Mouse (Mus musculus) liver, postnatal 0 days (tissue): ENCODE results near the gene Ebi3. TPM values are rescaled to one million over a fixed set of nuclear protein-coding genes. Genes with fewer than 3 reads are reported as not detected.
A peak's percentile ranks its signal among the peaks of the same experiment; 100 is the strongest.

Experiments used
- ATAC-seq: fragments of 200-750 bp; cut with Nextera tagmentation; 2 replicates; pipeline ENCODE4 v1.8.0; 2017; ENCODE audit warnings: mild to moderate bottlenecking, moderate library complexity
- DNase-seq: peaks from one replicate; pipeline ENCODE4 v3.0.0-alpha.2; 2016
- H3K27ac ChIP-seq: fragments of 300-500 bp; sonication (generic); 2 replicates; pipeline ENCODE4 v1.5.1; 2014; ENCODE audit warnings: antibody characterized with exemption, moderate library complexity, mild to moderate bottlenecking, low read depth
- H3K27me3 ChIP-seq: fragments of 300-500 bp; sonication (generic); 2 replicates; pipeline ENCODE4 v1.6.1; 2014; ENCODE audit warnings: low read length, control low read depth, mixed read lengths; ENCODE audit not compliant: insufficient read depth
- H3K36me3 ChIP-seq: fragments of 300-500 bp; sonication (generic); replicated peaks from 2 replicates; pipeline ENCODE4 v1.6.1; 2014; ENCODE audit warnings: mild to moderate bottlenecking, control low read depth, low read length, moderate library complexity, mixed read lengths; ENCODE audit not compliant: insufficient read depth
- H3K4me1 ChIP-seq: fragments of 300-500 bp; sonication (generic); 2 replicates; pipeline ENCODE4 v1.6.1; 2014; ENCODE audit warnings: antibody characterized with exemption, mild to moderate bottlenecking, control low read depth; ENCODE audit not compliant: insufficient read depth
- H3K4me2 ChIP-seq: fragments of 300-500 bp; sonication (generic); 2 replicates; pipeline ENCODE4 v1.6.1; 2014; ENCODE audit warnings: low read depth, mild to moderate bottlenecking, low read length, moderate library complexity, mixed read lengths
- H3K4me3 ChIP-seq: fragments of 300-500 bp; sonication (generic); 2 replicates; pipeline ENCODE4 v1.5.1; 2014; ENCODE audit warnings: low read depth, low read length
- H3K9ac ChIP-seq: fragments of 300-500 bp; sonication (generic); replicated peaks from 2 replicates; pipeline ENCODE4 v1.6.1; 2014; ENCODE audit warnings: mild to moderate bottlenecking, moderate library complexity
- H3K9me3 ChIP-seq: fragments of 300-500 bp; sonication (generic); 2 replicates; pipeline ENCODE4 v1.6.1; 2016; ENCODE audit warnings: mild to moderate bottlenecking, control low read depth, low read length, mixed read lengths
- CTCF ChIP-seq: sonication (generic); IDR thresholded peaks from 2 replicates; pipeline ENCODE4 v1.5.1; 2016; ENCODE audit warnings: antibody characterized with exemption, low read depth
- EP300 ChIP-seq: IDR thresholded peaks from 2 replicates; pipeline ENCODE4 v1.6.1; 2016; ENCODE audit warnings: antibody characterized with exemption, low read depth, mild to moderate bottlenecking
- WGBS: fragments of 180-500 bp; shearing (Covaris S2); extraction: QIAGEN DNeasy Blood & Tissue Kit; methylation state at CpG from one replicate; pipeline ENCODE4 v1.1.7; 2014; ENCODE audit not compliant: insufficient replicate concordance; 5-methylcytosine and 5-hydroxymethylcytosine counted together
- polyA plus RNA-seq: library from polyadenylated mRNA; unstranded; fragments of >200 nt; fragmentation: Nextera tagmentation; extraction: Ambion mirVana; gene quantifications from 2 replicates; pipeline ENCODE4 v1.2.1, GENCODE M21; 2015

Gene Ebi3
- polyA plus RNA-seq, 1 experiment from 2014 or later = 10.0 TPM

- Histone ChIP-seq H3K27ac (no peak overlapping the region), H3K4me2 (no peak overlapping the region), H3K27me3 (0 out of 2 replicates have a peak, but pooled peaks cover 4% of the 10 kb centered on the region), H3K9ac (no peak overlapping the region), H3K4me1 (peaks cover 10% of the 10 kb centered on the region), H3K4me3 (no peak overlapping the region), H3K9me3 (no peaks in the 10 kb centered on the region), H3K36me3 (0 out of 2 replicates have a peak, but pooled peaks cover 3% of the 10 kb centered on the region)
- TF ChIP-seq EP300 (no peak), CTCF (no peak)
- 44% methylated on average over 3 of the region's 3 CpGs for WGBS
- ATAC-seq = no peak
- no peak for DNase-seq
Measured at GRCm38 (mm10) chr17:56003000-56003399, 50.6 kb downstream of the Ebi3 start.

- H3K4me2 ChIP-seq = peak within 1 kb of the TSS; percentile 47
- 35% methylated on average over 13 of the region's 13 CpGs for WGBS
- ATAC-seq (peak; percentile 18), DNase-seq (peak; percentile 60)
- H3K9me3 ChIP-seq = no peaks in the 10 kb centered on the region
- TF ChIP-seq CTCF (no peak), EP300 (no peak)
- 0 out of 2 replicates have a peak, but pooled peaks cover 4% of the 10 kb centered on the region for H3K27me3 ChIP-seq
- peak within 1 kb of the TSS; percentile 32 for H3K4me3 ChIP-seq
- peaks cover 24% of the 10 kb centered on the region for H3K4me1 ChIP-seq
- H3K36me3 ChIP-seq = no peaks in the 10 kb centered on the region
- peak within 1 kb of the TSS; percentile 42 for H3K9ac ChIP-seq
- peak within 1 kb of the TSS; percentile 65 for H3K27ac ChIP-seq
Measured at GRCm38 (mm10) chr17:56005415-56006061, 53.1 kb downstream of the Ebi3 start, which contains the start of the genes Stap2 and Mpnd. Stap2 (minus strand) TSS chr17:56005584. Mpnd (plus strand) TSS chr17:56005711.

Other genes starting within 250 kb of the Ebi3 start
- gene Pot1b, start 240.0 kb upstream of the Ebi3 start, polyA plus RNA-seq = 2.1 and 3.1 TPM in 2 replicates
- gene Adgre4, start 202.7 kb upstream of the Ebi3 start, polyA plus RNA-seq = 3.1 and 3.3 TPM in 2 replicates
- gene Zfp119a, start 73.7 kb upstream of the Ebi3 start, polyA plus RNA-seq = 3.0 and 4.5 TPM in 2 replicates
- 4.9 and 5.5 TPM in 2 replicates for gene Zfp959, start 60.5 kb upstream of the Ebi3 start, polyA plus RNA-seq
- 3.8 and 4.4 TPM in 2 replicates for gene Zfp119b, start 3.1 kb upstream of the Ebi3 start, polyA plus RNA-seq
- gene Yju2, start 6.5 kb downstream of the Ebi3 start, polyA plus RNA-seq = 6.3 and 7.1 TPM in 2 replicates
- 0.26 and 0.34 TPM in 2 replicates for gene Shd, start 17.8 kb downstream of the Ebi3 start, polyA plus RNA-seq
- not detected in 2 replicates for gene Fsd1, start 33.9 kb downstream of the Ebi3 start, polyA plus RNA-seq
- gene Stap2, start 52.9 kb downstream of the Ebi3 start, polyA plus RNA-seq = 14.3 and 16.8 TPM in 2 replicates
- gene Mpnd, start 53.1 kb downstream of the Ebi3 start, polyA plus RNA-seq = 17.5 and 23.9 TPM in 2 replicates
- 35.9 and 37.1 TPM in 2 replicates for gene Sh3gl1, start 84.0 kb downstream of the Ebi3 start, polyA plus RNA-seq
- 4.9 and 6.5 TPM in 2 replicates for gene Chaf1a, start 87.8 kb downstream of the Ebi3 start, polyA plus RNA-seq
- gene Ubxn6, start 122.4 kb downstream of the Ebi3 start, polyA plus RNA-seq = 19.1 and 20.5 TPM in 2 replicates
- gene Hdgfl2, start 127.0 kb downstream of the Ebi3 start, polyA plus RNA-seq = 24.8 and 27.7 TPM in 2 replicates
- 0.12 and 0.24 TPM in 2 replicates for gene Plin4, start 157.2 kb downstream of the Ebi3 start, polyA plus RNA-seq
- gene Plin5, start 165.0 kb downstream of the Ebi3 start, polyA plus RNA-seq = 57.3 and 58.4 TPM in 2 replicates
- 256 and 269 TPM in 2 replicates for gene Lrg1, start 169.4 kb downstream of the Ebi3 start, polyA plus RNA-seq
- 0.56 and 0.62 TPM in 2 replicates for gene Sema6b, start 187.7 kb downstream of the Ebi3 start, polyA plus RNA-seq
- 2.8 and 3.3 TPM in 2 replicates for gene Tnfaip8l1, start 209.8 kb downstream of the Ebi3 start, polyA plus RNA-seq
- gene Mydgf, start 231.3 kb downstream of the Ebi3 start, polyA plus RNA-seq = 45.8 and 49.8 TPM in 2 replicates